Mouse (Mus musculus) 3134 (cell line): ENCODE measurements at regions not wholly inside any gene's neighbourhood (a gene's known extent, or its start where the extent isn't known, plus 50 kb on each side); places are given as distances from the start of the nearest gene placed in this dataset.
A peak's percentile ranks its signal among the peaks of the same experiment; 100 is the strongest.

Experiments
- DNase-seq: peaks from one replicate; pipeline ENCODE4 v3.0.0-alpha.2; 2011; ENCODE audit warnings: low spot score; ENCODE audit not compliant: insufficient read length; ENCODE audit errors: extremely low read depth

GRCm38 (mm10) chr4:72060605-72061352 is 139.9 kb downstream of the Tle1 start:
- DNase-seq, result no peak

DNA sequence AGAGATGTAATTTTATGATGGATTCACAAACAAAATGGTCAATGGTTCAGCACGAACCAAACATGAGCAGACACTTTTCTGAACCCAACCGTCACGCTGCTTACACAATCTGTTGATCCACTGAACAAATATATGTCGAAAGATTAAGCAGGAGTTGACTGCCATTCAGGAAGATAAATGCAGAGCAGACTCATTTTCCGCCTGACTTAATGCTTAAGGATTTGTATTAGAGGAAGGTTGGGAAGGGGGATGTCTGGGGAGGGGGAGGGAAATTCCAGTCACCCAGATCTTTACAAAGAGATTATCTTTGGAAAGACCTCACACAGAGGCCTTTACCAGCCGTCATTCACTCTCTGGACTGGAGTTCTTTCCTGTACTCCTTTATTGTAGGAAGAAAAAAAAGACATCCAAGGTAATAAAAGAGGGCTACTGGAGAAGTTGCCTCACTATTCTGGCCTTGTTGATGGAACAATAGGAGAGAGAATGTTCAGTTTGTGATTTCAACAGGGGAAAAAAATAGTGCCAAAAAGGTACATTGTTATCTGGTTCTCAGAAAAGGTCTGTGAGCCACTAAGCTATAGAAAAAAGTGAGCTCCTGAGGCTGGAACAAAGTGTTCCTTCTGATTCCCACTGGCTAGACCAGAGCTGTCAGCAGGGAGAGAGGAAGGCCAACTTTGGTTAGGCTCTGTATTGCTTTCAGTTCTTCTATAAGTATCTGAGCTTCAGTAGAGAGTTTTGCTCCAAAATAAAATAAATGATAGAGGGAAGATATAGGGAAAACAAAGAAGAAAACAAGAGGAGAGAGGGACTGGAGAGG is 150.9 kb downstream of the Tle1 start:
- no peak for DNase-seq

GRCm38 (mm10) chr4:72022152-72022551 is 178.6 kb downstream of the Tle1 start:
- no peak for DNase-seq

DNA sequence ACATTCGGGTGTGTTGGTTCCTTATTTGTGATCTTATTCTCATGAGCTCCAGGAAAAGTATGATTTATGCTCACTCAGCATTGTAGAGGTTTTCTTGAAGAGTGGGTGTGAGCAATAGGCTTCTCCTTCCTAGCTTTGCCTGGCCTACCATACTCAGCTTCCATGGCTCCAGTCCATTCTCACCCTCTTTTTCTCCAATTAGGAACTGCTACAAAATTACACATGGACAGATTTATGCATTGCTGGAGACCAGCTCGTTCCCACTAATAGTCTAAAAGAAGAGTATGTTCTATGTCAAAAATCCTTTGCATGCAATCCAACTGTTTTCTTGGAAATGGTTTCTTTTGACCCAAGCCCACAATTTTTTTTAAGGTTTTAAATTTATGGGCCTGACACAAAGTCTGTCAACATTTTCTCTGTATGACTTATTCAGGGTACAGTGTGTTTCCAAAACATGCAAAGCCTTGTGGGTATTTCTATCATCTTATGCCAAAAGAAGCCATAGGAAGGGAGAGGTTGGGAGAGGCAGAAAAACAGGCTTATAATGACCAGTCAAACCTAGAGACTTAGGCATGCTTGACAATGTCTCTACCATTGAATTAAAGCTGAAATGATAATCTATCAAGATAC is 186.4 kb downstream of the Tle1 start:
- DNase-seq, result no peak

- no peak for DNase-seq
Observed at GRCm38 (mm10) chr4:72013583-72013982, 187.1 kb downstream of the Tle1 start.

GRCm38 (mm10) chr4:72010316-72010715 is 190.4 kb downstream of the Tle1 start:
- DNase-seq, result no peak

GRCm38 (mm10) chr4:72005926-72006325 is 194.8 kb downstream of the Tle1 start:
- DNase-seq, result no peak

DNA sequence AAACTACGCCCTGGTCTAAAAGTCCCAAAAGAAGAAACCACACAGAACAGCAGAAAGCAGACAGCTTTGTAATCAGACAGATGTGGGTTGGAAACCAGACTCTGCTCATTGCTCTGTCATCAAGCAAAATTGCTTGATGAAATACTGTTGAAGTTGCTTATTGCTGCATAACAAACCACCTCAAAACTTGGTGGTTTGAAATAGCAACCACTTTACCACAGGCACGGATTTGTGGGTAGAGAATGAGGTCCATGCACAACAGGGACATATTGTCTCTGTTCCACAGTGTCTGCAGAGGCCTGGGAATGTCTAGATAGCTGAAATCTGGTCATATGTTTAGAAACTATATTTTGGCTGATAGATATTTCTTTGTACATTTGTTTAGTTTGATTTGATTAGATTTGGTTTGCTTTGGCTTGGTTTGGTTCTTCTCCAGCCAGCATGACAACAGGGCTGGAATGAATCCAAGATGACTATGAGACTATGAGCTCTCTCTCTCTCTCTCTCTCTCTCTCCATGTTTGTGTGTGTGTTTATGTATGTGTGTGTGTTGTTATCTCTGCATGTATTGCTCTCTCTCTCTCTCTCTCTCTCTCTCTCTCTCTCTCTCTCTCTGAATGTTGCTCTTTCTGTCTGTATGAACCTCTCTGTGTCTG is 199.4 kb downstream of the Tle1 start:
- no peak for DNase-seq

DNA sequence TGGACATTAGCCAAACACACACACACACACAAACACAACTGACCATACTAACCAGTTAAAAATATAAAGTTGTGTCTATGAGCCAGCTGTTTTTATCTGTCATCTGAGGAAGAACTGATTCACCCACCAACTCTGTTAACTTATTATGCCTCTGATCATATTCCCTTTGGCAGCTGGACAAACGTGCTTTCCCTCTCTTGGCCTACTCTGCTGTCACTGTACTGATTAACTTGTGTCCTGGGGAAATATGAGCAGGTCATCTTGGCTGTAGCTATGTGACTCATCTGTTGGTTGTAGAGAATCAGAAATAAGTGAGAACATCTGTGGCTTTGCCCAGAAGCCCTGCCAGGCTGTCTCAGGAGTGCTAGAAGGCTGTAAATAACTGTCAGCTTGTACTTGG is 210.9 kb upstream of the Gm11232 start:
- DNase-seq, result peak; percentile 19

DNA sequence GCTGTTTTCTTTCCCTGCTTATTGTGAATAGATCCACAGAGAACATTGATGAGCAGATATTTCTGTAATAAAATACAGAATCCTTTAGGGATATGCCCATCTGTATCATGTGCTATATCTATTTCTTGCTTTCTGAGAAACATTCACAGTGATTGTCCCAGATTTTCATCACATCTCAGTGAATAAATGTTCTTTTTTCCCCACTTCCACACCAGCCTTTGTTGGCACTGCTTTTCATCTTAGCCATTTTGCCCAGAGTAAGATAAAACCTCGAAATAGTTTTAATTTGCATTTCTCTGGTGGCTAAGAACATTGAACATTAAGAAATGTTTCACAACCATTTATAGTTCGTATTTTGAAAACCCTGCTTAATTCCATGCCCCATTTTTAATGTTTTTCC is 195.7 kb upstream of the Gm11232 start:
- no peak for DNase-seq

- no peak for DNase-seq
Observed at GRCm38 (mm10) chr4:71933240-71933986, 175.6 kb upstream of the Gm11232 start.

GRCm38 (mm10) chr4:71932818-71933217 is 175.1 kb upstream of the Gm11232 start:
- no peak for DNase-seq

DNA sequence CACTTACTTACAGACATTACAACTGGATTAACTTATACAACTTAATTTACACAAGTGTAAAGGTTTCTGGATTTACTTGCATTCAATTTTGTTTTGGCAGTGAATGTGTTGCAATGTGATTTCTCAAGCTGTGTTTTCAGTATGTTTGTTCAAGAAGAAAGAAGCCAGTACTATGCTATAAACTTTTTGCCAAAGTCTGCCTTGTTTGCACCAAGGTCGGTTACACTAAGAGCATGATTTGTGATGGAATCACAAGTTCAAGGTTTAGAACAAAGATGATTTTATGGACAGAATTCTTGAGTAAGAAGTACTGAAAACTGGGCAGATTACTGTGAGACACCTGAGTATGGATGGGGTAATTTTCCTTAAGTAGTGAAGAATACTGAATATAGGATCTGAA is 153.8 kb upstream of the Gm11232 start:
- no peak for DNase-seq

GRCm38 (mm10) chr4:71875651-71876050 is 117.9 kb upstream of the Gm11232 start:
- DNase-seq, result no peak

DNA sequence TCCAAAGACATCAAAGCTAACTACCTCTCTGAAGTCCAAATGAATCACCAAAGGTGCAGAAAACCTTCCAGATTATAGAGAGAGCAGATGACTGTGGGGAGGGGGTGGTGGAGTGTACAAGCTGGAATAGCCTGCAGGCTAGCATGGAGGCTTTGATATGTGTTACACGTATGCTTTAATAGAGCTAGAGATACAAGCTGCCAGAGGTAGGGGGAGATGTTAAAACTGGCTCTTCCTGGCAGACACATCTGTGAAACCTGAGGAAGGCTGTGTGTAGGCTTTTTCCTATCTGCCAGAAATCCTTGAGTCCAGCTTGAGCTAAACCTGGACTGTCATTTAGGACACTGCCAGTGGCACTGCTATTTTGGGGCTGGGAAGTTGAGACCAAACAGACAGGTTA is 109.2 kb upstream of the Gm11232 start:
- DNase-seq, result no peak

GRCm38 (mm10) chr4:71841833-71842232 is 84.1 kb upstream of the Gm11232 start:
- DNase-seq, result no peak

DNA sequence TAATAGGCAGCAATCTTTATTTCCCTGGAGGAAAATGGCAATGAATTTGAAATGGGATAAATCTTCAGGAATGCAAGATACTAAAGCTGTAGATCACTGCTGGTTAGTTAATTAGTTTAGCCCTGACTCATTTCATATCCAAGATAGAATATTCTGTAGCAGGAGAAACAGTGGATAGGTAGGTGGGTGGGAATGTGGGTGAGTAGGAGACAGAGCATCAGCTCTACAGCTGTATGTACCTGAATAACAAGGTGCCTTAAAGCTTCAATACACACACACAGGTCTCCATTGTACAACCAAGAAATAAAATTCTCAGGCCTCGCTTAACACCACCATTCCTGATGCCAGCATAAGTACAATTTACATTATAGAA is 83.0 kb upstream of the Gm11232 start:
- DNase-seq, result no peak

- DNase-seq, result no peak
Observed at GRCm38 (mm10) chr4:71839803-71840773, 82.3 kb upstream of the Gm11232 start.

- no peak for DNase-seq
Observed at GRCm38 (mm10) chr4:71839134-71839802, 81.5 kb upstream of the Gm11232 start.
